Mouse (Mus musculus) kidney, postnatal 14 days (tissue): ENCODE measurements around the gene Cyp4a12b.
"Not testable (repeated sequence)": the region's sequence is repeated elsewhere in the genome, so short reads cannot be mapped to it uniquely, and the experiment has no call there.

Experiments used
- DNase-seq: peaks from one replicate; pipeline ENCODE4 v3.0.0; 2022; ENCODE audit warnings: mixed read lengths

Gene Cyp4a12b

GRCm38 (mm10) chr4:115411324-115411723 is at the start of gene Cyp4a12b:
Cyp4a12b (plus strand) TSS chr4:115411624.
- DNase-seq: not testable (repeated sequence)

GRCm38 (mm10) chr4:115365624-115366023 is 45.8 kb upstream of the Cyp4a12b start:
- DNase-seq: not testable (repeated sequence)

- DNase-seq: peak; percentile 23
Measured at GRCm38 (mm10) chr4:115368067-115368466, 43.4 kb upstream of the Cyp4a12b start.

- DNase-seq: not testable (repeated sequence)
Measured at GRCm38 (mm10) chr4:115396256-115396655, 15.2 kb upstream of the Cyp4a12b start.

GRCm38 (mm10) chr4:115396950-115397349 is 14.5 kb upstream of the Cyp4a12b start:
- not testable (repeated sequence) for DNase-seq

GRCm38 (mm10) chr4:115450577-115451137 is 39.2 kb downstream of the Cyp4a12b start:
- peak; percentile 2 for DNase-seq

GRCm38 (mm10) chr4:115452304-115452703 is 40.9 kb downstream of the Cyp4a12b start, which contains the start of gene Cyp4a30b:
Cyp4a30b (plus strand) TSS chr4:115452604.
- DNase-seq: peak; percentile 17

- DNase-seq: not testable (repeated sequence)
Measured at GRCm38 (mm10) chr4:115473585-115473984, 62.2 kb downstream of the Cyp4a12b start.

- DNase-seq: peak; percentile 53
Measured at GRCm38 (mm10) chr4:115476051-115476450, 64.6 kb downstream of the Cyp4a12b start.

- DNase-seq: no peak
Measured at GRCm38 (mm10) chr4:115481006-115481652, 69.7 kb downstream of the Cyp4a12b start.
